In the genomic region with DNA sequence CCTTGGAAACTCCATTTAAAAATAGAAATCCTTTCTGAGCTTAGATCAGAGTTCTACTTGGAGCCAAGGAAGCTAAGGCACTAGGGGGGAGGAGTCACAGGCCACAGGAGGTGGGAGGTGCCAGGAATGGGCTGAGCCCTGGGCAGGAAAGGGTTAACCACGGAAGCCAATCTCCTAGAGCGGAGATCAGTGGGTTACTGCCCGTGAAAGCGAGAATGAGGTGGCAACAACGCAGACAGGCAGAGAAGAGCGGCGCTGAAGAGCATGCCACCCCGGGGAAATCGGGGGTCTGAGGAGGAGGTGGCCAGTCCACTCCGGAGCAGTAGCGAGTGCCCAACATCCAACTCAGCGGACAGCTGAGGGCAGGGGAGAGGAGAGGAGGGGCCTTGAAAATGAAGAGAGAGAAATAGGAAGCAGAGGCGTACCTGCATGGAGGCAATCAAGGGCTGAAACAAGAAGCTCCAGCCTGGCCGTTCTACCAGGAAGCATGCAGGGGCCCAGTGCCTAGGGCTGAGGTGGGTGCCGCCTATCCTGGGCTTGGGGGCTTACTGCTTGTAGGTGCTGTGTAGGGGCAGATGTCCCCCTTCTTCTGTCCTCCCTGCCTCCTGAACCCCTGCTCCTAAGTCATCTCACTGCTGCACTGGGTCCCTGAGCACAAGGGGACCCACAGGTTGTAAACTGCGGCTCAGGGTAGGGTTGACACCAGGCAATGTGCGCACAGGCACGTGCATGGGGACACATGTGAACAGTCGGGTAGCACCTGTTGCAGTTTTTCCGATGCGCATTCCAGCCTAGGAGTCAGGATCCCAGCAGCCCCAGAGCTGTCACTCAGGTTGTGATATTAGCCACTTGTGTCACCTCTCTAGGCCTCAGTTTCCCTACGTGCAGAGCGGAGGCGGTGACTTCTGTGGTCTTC, we compare ENCODE assay signal across 8 mouse cellular contexts. TPM values are rescaled to one million over a fixed set of nuclear protein-coding genes. Genes with fewer than 3 reads are reported as not detected.
DNase-seq lines count a peak whose midpoint lies in the region; ATAC-seq and TF ChIP-seq lines count a peak whose summit lies in the region.

No protein-coding gene starts in this region.

- no peaks in the 10 kb centered on the region for H3K9me3 ChIP-seq in embryonic facial prominence, embryonic 11.5 days (replicated peaks; ENCODE audit: control insufficient read depth, low read length)
- no peaks in the 10 kb centered on the region for H3K9me3 ChIP-seq in midbrain, embryonic 14.5 days (ENCODE audit: control insufficient read depth, low read length)

- no peak for DNase-seq in left cerebral cortex, adult 2 months (ENCODE audit: extremely low spot score in 1 of 2, low spot score in 2 of 2)
- no peak for DNase-seq in left cerebral cortex, adult 18-20 months (ENCODE audit: low spot score in 2 of 2)
- peak; percentile 56 for DNase-seq in embryonic facial prominence, embryonic 11.5 days (ENCODE audit: low spot score)
- DNase-seq in kidney, adult 2 months = peak; percentile 55
- peak; percentile 64 for DNase-seq in midbrain, embryonic 14.5 days
- no peak for DNase-seq in cerebellum, postnatal 4 days (ENCODE audit: low spot score in 2 of 2)
- DNase-seq in right cerebral cortex, postnatal 10 days (ENCODE audit: low spot score in 2 of 2) = no peak
- DNase-seq in urinary bladder, postnatal 25 days (ENCODE audit: low spot score) = no peak

- peak overlapping the region; percentile 26; the same call in 1 of the 2 replicates for H3K9ac ChIP-seq in embryonic facial prominence, embryonic 11.5 days (replicated peaks; ENCODE audit: low read length)
- no peak overlapping the region; the same call in 1 of the 2 replicates for H3K9ac ChIP-seq in midbrain, embryonic 14.5 days (replicated peaks; ENCODE audit: low read length)

- no peak for TF ChIP-seq POLR2A in kidney, adult 2 months (IDR thresholded peaks at IDR 0.05; ENCODE audit: low read depth, low read length)

- 22% methylated on average over 24 of the region's 24 CpGs for WGBS in embryonic facial prominence, embryonic 11.5 days
- WGBS in kidney, adult 2 months = 29% methylated on average over 24 of the region's 24 CpGs
- WGBS in midbrain, embryonic 14.5 days = 21% methylated on average over 24 of the region's 24 CpGs

- no peak overlapping the region for H3K27ac ChIP-seq in left cerebral cortex, adult 2 months
- no peak overlapping the region for H3K27ac ChIP-seq in embryonic facial prominence, embryonic 11.5 days (replicated peaks; ENCODE audit: low read depth, low read length)
- no peak overlapping the region for H3K27ac ChIP-seq in kidney, adult 2 months (ENCODE audit: insufficient read depth, low read depth, low read length)
- H3K27ac ChIP-seq in midbrain, embryonic 14.5 days (replicated peaks; ENCODE audit: low read depth, low read length) = no peak overlapping the region

- H3K36me3 ChIP-seq in embryonic facial prominence, embryonic 11.5 days (replicated peaks; ENCODE audit: control insufficient read depth, insufficient read depth, low read depth, low read length) = no peaks in the 10 kb centered on the region
- no peaks in the 10 kb centered on the region for H3K36me3 ChIP-seq in kidney, adult 2 months (ENCODE audit: control insufficient read depth, insufficient read depth, low read length)
- H3K36me3 ChIP-seq in midbrain, embryonic 14.5 days (ENCODE audit: control insufficient read depth, insufficient read depth, low read length) = peaks cover 2% of the 10 kb centered on the region; the same call in 1 of the 2 replicates

- intact Hi-C loops in left cerebral cortex, adult 2 months (cut with DNase I) = no loop called here

- H3K27me3 ChIP-seq in embryonic facial prominence, embryonic 11.5 days (ENCODE audit: control insufficient read depth, insufficient read depth, low read length) = peaks cover 34% of the 10 kb centered on the region
- H3K27me3 ChIP-seq in kidney, adult 2 months (replicated peaks; ENCODE audit: control insufficient read depth, insufficient read depth, low read length) = no peaks in the 10 kb centered on the region
- peaks cover 30% of the 10 kb centered on the region for H3K27me3 ChIP-seq in midbrain, embryonic 14.5 days (ENCODE audit: control insufficient read depth, insufficient read depth, low read length)

- peak overlapping the region; percentile 31 for H3K4me2 ChIP-seq in embryonic facial prominence, embryonic 11.5 days (ENCODE audit: low read depth, low read length)
- peak overlapping the region; percentile 44 for H3K4me2 ChIP-seq in midbrain, embryonic 14.5 days (ENCODE audit: low read length)

- peaks cover 4% of the 10 kb centered on the region for H3K4me1 ChIP-seq in embryonic facial prominence, embryonic 11.5 days (ENCODE audit: control insufficient read depth, insufficient read depth, low read length)
- peaks cover 7% of the 10 kb centered on the region; the same call in 1 of the 2 replicates for H3K4me1 ChIP-seq in kidney, adult 2 months (ENCODE audit: control insufficient read depth, insufficient read depth, low read length)
- peaks cover 5% of the 10 kb centered on the region for H3K4me1 ChIP-seq in midbrain, embryonic 14.5 days (ENCODE audit: control insufficient read depth, insufficient read depth, low read length)

- no peak for TF ChIP-seq CTCF in left cerebral cortex, adult 2 months (IDR thresholded peaks at IDR 0.05)
- no peak for TF ChIP-seq CTCF in kidney, adult 2 months (conservative IDR thresholded peaks at IDR 0.05; ENCODE audit: insufficient read depth, insufficient read length, low read depth, low read length)

- no peak for ATAC-seq in embryonic facial prominence, embryonic 11.5 days (replicated peaks; ENCODE audit: insufficient number of reproducible peaks, low FRiP score, low TSS enrichment, low read depth)
- ATAC-seq in midbrain, embryonic 14.5 days (ENCODE audit: low FRiP score, low TSS enrichment) = no peak

- peak overlapping the region; percentile 18; the same call in 1 of the 2 replicates for H3K4me3 ChIP-seq in left cerebral cortex, adult 2 months
- H3K4me3 ChIP-seq in embryonic facial prominence, embryonic 11.5 days (ENCODE audit: low read depth, low read length) = peak overlapping the region; percentile 22; the same call in 1 of the 2 replicates
- H3K4me3 ChIP-seq in kidney, adult 2 months (ENCODE audit: insufficient read depth, low read depth, low read length) = peak overlapping the region; percentile 2; the same call in 1 of the 2 replicates
- H3K4me3 ChIP-seq in midbrain, embryonic 14.5 days (replicated peaks; ENCODE audit: low read depth, low read length) = peak overlapping the region; percentile 23

RNA-seq across cellular contexts. Expression of gene Galr3, which starts 0.9 kb away (rescaled TPM):
- total RNA-seq in left cerebral cortex, adult 2 months (2021) = under 1 TPM in 1 of 2 experiments, not detected in 1; 0.84 TPM
- under 1 TPM; 0.82 to 0.98 TPM for total RNA-seq in left cerebral cortex, adult 18-20 months (2021)
- 0.18 TPM in 1 of 2 replicates, not detected in the other for polyA plus RNA-seq in embryonic facial prominence, embryonic 11.5 days (2014; fragmentation: Nextera tagmentation; extraction: Ambion mirVana)
- polyA plus RNA-seq in kidney, adult 2 months (2012; rRNA removed) = 0.64 and 1.2 TPM in 2 replicates
- polyA plus RNA-seq in midbrain, embryonic 14.5 days (2014; fragmentation: Nextera tagmentation; extraction: Ambion mirVana) = not detected in 2 replicates

RNA-seq across cellular contexts. Expression of gene H1f0, which starts 12.5 kb away (rescaled TPM):
- total RNA-seq in left cerebral cortex, adult 2 months (2021) = 10 to 100 TPM; 80.4 to 81.1 TPM
- total RNA-seq in left cerebral cortex, adult 18-20 months (2021) = 10 to 100 TPM; 79.6 to 93.8 TPM
- polyA plus RNA-seq in embryonic facial prominence, embryonic 11.5 days (2014; fragmentation: Nextera tagmentation; extraction: Ambion mirVana) = 315 and 326 TPM in 2 replicates
- polyA plus RNA-seq in kidney, adult 2 months (2012; rRNA removed) = 123 and 145 TPM in 2 replicates
- polyA plus RNA-seq in midbrain, embryonic 14.5 days (2014; fragmentation: Nextera tagmentation; extraction: Ambion mirVana) = 94.4 and 154 TPM in 2 replicates

RNA-seq across cellular contexts. Expression of gene Ankrd54, which starts 21.9 kb away (rescaled TPM):
- total RNA-seq in left cerebral cortex, adult 2 months (2021) = 10 to 100 TPM; 19.7 to 19.8 TPM
- 10 to 100 TPM; 17.8 to 24.9 TPM for total RNA-seq in left cerebral cortex, adult 18-20 months (2021)
- 42.8 and 56.2 TPM in 2 replicates for polyA plus RNA-seq in embryonic facial prominence, embryonic 11.5 days (2014; fragmentation: Nextera tagmentation; extraction: Ambion mirVana)
- polyA plus RNA-seq in kidney, adult 2 months (2012; rRNA removed) = 38.9 and 52.2 TPM in 2 replicates
- polyA plus RNA-seq in midbrain, embryonic 14.5 days (2014; fragmentation: Nextera tagmentation; extraction: Ambion mirVana) = 50.2 and 52.6 TPM in 2 replicates

RNA-seq across cellular contexts. Expression of gene Eif3l, which starts 34.2 kb away (rescaled TPM):
- total RNA-seq in left cerebral cortex, adult 2 months (2021) = 10 to 100 TPM; 62.5 to 66.6 TPM
- total RNA-seq in left cerebral cortex, adult 18-20 months (2021) = 10 to 100 TPM; 66.5 to 68.2 TPM
- 286 and 292 TPM in 2 replicates for polyA plus RNA-seq in embryonic facial prominence, embryonic 11.5 days (2014; fragmentation: Nextera tagmentation; extraction: Ambion mirVana)
- 172 and 183 TPM in 2 replicates for polyA plus RNA-seq in kidney, adult 2 months (2012; rRNA removed)
- 141 and 182 TPM in 2 replicates for polyA plus RNA-seq in midbrain, embryonic 14.5 days (2014; fragmentation: Nextera tagmentation; extraction: Ambion mirVana)

Comparison
In these comparisons a context has a peak if more than half of its experiments do, and no peak if none do; other contexts are left out.
1. DNase-seq: peak in embryonic facial prominence, embryonic 11.5 days (single experiment), kidney, adult 2 months (single experiment) and midbrain, embryonic 14.5 days (single experiment); none in left cerebral cortex, adult 2 months (0 of 2), left cerebral cortex, adult 18-20 months (0 of 2), cerebellum, postnatal 4 days (0 of 2), right cerebral cortex, postnatal 10 days (0 of 2) and urinary bladder, postnatal 25 days (single experiment).
2. Peak in every context shown above with its lines, with median percentiles within 50 percentile points of each other: H3K4me3 ChIP-seq.